Mouse (Mus musculus): ENCODE measurements at regions not wholly inside any gene's neighbourhood (a gene's known extent, or its start where the extent isn't known, plus 50 kb on each side); places are given as distances from the start of the nearest gene placed in this dataset.
A peak's percentile ranks its signal among the peaks of the same experiment; 100 is the strongest.

- ATAC-seq (replicated peaks; ENCODE audit: insufficient number of reproducible peaks, low FRiP score, low TSS enrichment, low read depth): no peak
- H3K27me3 ChIP-seq (ENCODE audit: control insufficient read depth, insufficient read depth, low read length): no peaks in the 10 kb centered on the region
- no peak overlapping the region for H3K4me3 ChIP-seq (ENCODE audit: low read depth, low read length)
- H3K9me3 ChIP-seq (replicated peaks; ENCODE audit: control insufficient read depth, low read length): no peaks in the 10 kb centered on the region
- WGBS: 91% methylated on average over 6 of the region's 6 CpGs
- H3K27ac ChIP-seq (replicated peaks; ENCODE audit: low read depth, low read length): no peak overlapping the region
- DNase-seq (ENCODE audit: low spot score): no peak
- H3K4me2 ChIP-seq (ENCODE audit: low read depth, low read length): no peak overlapping the region
- H3K9ac ChIP-seq (replicated peaks; ENCODE audit: low read length): no peak overlapping the region
- H3K36me3 ChIP-seq (replicated peaks; ENCODE audit: control insufficient read depth, insufficient read depth, low read depth, low read length): no peaks in the 10 kb centered on the region
- no peaks in the 10 kb centered on the region for H3K4me1 ChIP-seq (ENCODE audit: control insufficient read depth, insufficient read depth, low read length)
Measured at GRCm38 (mm10) chr8:44825183-44825757, 110.0 kb upstream of the Fat1 start.

- 31% methylated on average over 13 of the region's 13 CpGs for WGBS
- H3K4me3 ChIP-seq (ENCODE audit: low read depth, low read length): no peak overlapping the region
- H3K4me2 ChIP-seq (ENCODE audit: low read depth, low read length): no peak overlapping the region
- no peaks in the 10 kb centered on the region for H3K9me3 ChIP-seq (replicated peaks; ENCODE audit: control insufficient read depth, low read length)
- no peaks in the 10 kb centered on the region for H3K4me1 ChIP-seq (ENCODE audit: control insufficient read depth, insufficient read depth, low read length)
- ATAC-seq (replicated peaks; ENCODE audit: insufficient number of reproducible peaks, low FRiP score, low TSS enrichment, low read depth) (peak; percentile 81), DNase-seq (ENCODE audit: low spot score) (peak; percentile 72)
- no peaks in the 10 kb centered on the region for H3K36me3 ChIP-seq (replicated peaks; ENCODE audit: control insufficient read depth, insufficient read depth, low read depth, low read length)
- H3K27me3 ChIP-seq (ENCODE audit: control insufficient read depth, insufficient read depth, low read length): no peaks in the 10 kb centered on the region
- H3K27ac ChIP-seq (replicated peaks; ENCODE audit: low read depth, low read length): no peak overlapping the region
- H3K9ac ChIP-seq (replicated peaks; ENCODE audit: low read length): no peak overlapping the region
Measured at GRCm38 (mm10) chr8:44826936-44827335, 108.3 kb upstream of the Fat1 start.

- H3K4me3 ChIP-seq (ENCODE audit: low read depth, low read length): no peak overlapping the region
- H3K9me3 ChIP-seq (replicated peaks; ENCODE audit: control insufficient read depth, low read length): no peaks in the 10 kb centered on the region
- no peak overlapping the region for H3K4me2 ChIP-seq (ENCODE audit: low read depth, low read length)
- no peak overlapping the region for H3K27ac ChIP-seq (replicated peaks; ENCODE audit: low read depth, low read length)
- 89% methylated on average over 3 of the region's 3 CpGs for WGBS
- no peak for DNase-seq (ENCODE audit: low spot score)
- ATAC-seq (replicated peaks; ENCODE audit: insufficient number of reproducible peaks, low FRiP score, low TSS enrichment, low read depth): no peak
- H3K36me3 ChIP-seq (replicated peaks; ENCODE audit: control insufficient read depth, insufficient read depth, low read depth, low read length): no peaks in the 10 kb centered on the region
- H3K9ac ChIP-seq (replicated peaks; ENCODE audit: low read length): no peak overlapping the region
- H3K27me3 ChIP-seq (ENCODE audit: control insufficient read depth, insufficient read depth, low read length): no peaks in the 10 kb centered on the region
- no peaks in the 10 kb centered on the region for H3K4me1 ChIP-seq (ENCODE audit: control insufficient read depth, insufficient read depth, low read length)
Measured at GRCm38 (mm10) chr8:44828026-44828425, 107.2 kb upstream of the Fat1 start.

GRCm38 (mm10) chr8:44838431-44838830, 96.8 kb upstream of the Fat1 start:
- H3K27ac ChIP-seq (replicated peaks; ENCODE audit: low read depth, low read length): no peak overlapping the region
- H3K27me3 ChIP-seq (ENCODE audit: control insufficient read depth, insufficient read depth, low read length): no peaks in the 10 kb centered on the region
- no peaks in the 10 kb centered on the region for H3K9me3 ChIP-seq (replicated peaks; ENCODE audit: control insufficient read depth, low read length)
- DNase-seq (ENCODE audit: low spot score): no peak
- H3K4me2 ChIP-seq (ENCODE audit: low read depth, low read length): no peak overlapping the region
- 88% methylated on average over 8 of the region's 8 CpGs for WGBS
- H3K4me1 ChIP-seq (ENCODE audit: control insufficient read depth, insufficient read depth, low read length): no peaks in the 10 kb centered on the region
- H3K4me3 ChIP-seq (ENCODE audit: low read depth, low read length): no peak overlapping the region
- ATAC-seq (replicated peaks; ENCODE audit: insufficient number of reproducible peaks, low FRiP score, low TSS enrichment, low read depth): no peak
- H3K36me3 ChIP-seq (replicated peaks; ENCODE audit: control insufficient read depth, insufficient read depth, low read depth, low read length): no peaks in the 10 kb centered on the region
- no peak overlapping the region for H3K9ac ChIP-seq (replicated peaks; ENCODE audit: low read length)

- Histone ChIP-seq H3K9ac (replicated peaks; ENCODE audit: low read length) (no peak overlapping the region), H3K36me3 (replicated peaks; ENCODE audit: control insufficient read depth, insufficient read depth, low read depth, low read length) (no peaks in the 10 kb centered on the region), H3K4me2 (ENCODE audit: low read depth, low read length) (no peak overlapping the region), H3K4me1 (ENCODE audit: control insufficient read depth, insufficient read depth, low read length) (no peaks in the 10 kb centered on the region), H3K27ac (replicated peaks; ENCODE audit: low read depth, low read length) (no peak overlapping the region), H3K9me3 (replicated peaks; ENCODE audit: control insufficient read depth, low read length) (no peaks in the 10 kb centered on the region), H3K27me3 (ENCODE audit: control insufficient read depth, insufficient read depth, low read length) (no peaks in the 10 kb centered on the region), H3K4me3 (ENCODE audit: low read depth, low read length) (no peak overlapping the region)
- 73% methylated on average over 13 of the region's 13 CpGs for WGBS
- DNase-seq (ENCODE audit: low spot score) (no peak), ATAC-seq (replicated peaks; ENCODE audit: insufficient number of reproducible peaks, low FRiP score, low TSS enrichment, low read depth) (no peak)
Measured at GRCm38 (mm10) chr8:44839504-44840209, 95.6 kb upstream of the Fat1 start.

- Histone ChIP-seq H3K4me1 (ENCODE audit: control insufficient read depth, insufficient read depth, low read length) (no peaks in the 10 kb centered on the region), H3K9me3 (replicated peaks; ENCODE audit: control insufficient read depth, low read length) (no peaks in the 10 kb centered on the region), H3K9ac (replicated peaks; ENCODE audit: low read length) (no peak overlapping the region), H3K4me3 (ENCODE audit: low read depth, low read length) (no peak overlapping the region), H3K36me3 (replicated peaks; ENCODE audit: control insufficient read depth, insufficient read depth, low read depth, low read length) (no peaks in the 10 kb centered on the region), H3K4me2 (ENCODE audit: low read depth, low read length) (no peak overlapping the region), H3K27ac (replicated peaks; ENCODE audit: low read depth, low read length) (no peak overlapping the region), H3K27me3 (ENCODE audit: control insufficient read depth, insufficient read depth, low read length) (no peaks in the 10 kb centered on the region)
- no peak for ATAC-seq (replicated peaks; ENCODE audit: insufficient number of reproducible peaks, low FRiP score, low TSS enrichment, low read depth)
- DNase-seq (ENCODE audit: low spot score): no peak
- WGBS: 80% methylated on average over 3 of the region's 3 CpGs
Measured at GRCm38 (mm10) chr8:44840646-44841045, 94.6 kb upstream of the Fat1 start.

GRCm38 (mm10) chr8:44844362-44844761, 90.9 kb upstream of the Fat1 start:
- Histone ChIP-seq H3K4me1 (ENCODE audit: control insufficient read depth, insufficient read depth, low read length) (no peaks in the 10 kb centered on the region), H3K27me3 (ENCODE audit: control insufficient read depth, insufficient read depth, low read length) (no peaks in the 10 kb centered on the region), H3K27ac (replicated peaks; ENCODE audit: low read depth, low read length) (no peak overlapping the region), H3K4me2 (ENCODE audit: low read depth, low read length) (no peak overlapping the region), H3K36me3 (replicated peaks; ENCODE audit: control insufficient read depth, insufficient read depth, low read depth, low read length) (no peaks in the 10 kb centered on the region), H3K9me3 (replicated peaks; ENCODE audit: control insufficient read depth, low read length) (no peaks in the 10 kb centered on the region), H3K9ac (replicated peaks; ENCODE audit: low read length) (no peak overlapping the region), H3K4me3 (ENCODE audit: low read depth, low read length) (no peak overlapping the region)
- ATAC-seq (replicated peaks; ENCODE audit: insufficient number of reproducible peaks, low FRiP score, low TSS enrichment, low read depth) (no peak), DNase-seq (ENCODE audit: low spot score) (no peak)
- 97% methylated on average over 1 of the region's 1 CpGs for WGBS

- no peak for DNase-seq (ENCODE audit: low spot score)
- Histone ChIP-seq H3K9me3 (replicated peaks; ENCODE audit: control insufficient read depth, low read length) (no peaks in the 10 kb centered on the region), H3K4me2 (ENCODE audit: low read depth, low read length) (no peak overlapping the region), H3K9ac (replicated peaks; ENCODE audit: low read length) (no peak overlapping the region), H3K36me3 (replicated peaks; ENCODE audit: control insufficient read depth, insufficient read depth, low read depth, low read length) (no peaks in the 10 kb centered on the region), H3K4me3 (ENCODE audit: low read depth, low read length) (no peak overlapping the region), H3K27me3 (ENCODE audit: control insufficient read depth, insufficient read depth, low read length) (no peaks in the 10 kb centered on the region), H3K27ac (replicated peaks; ENCODE audit: low read depth, low read length) (no peak overlapping the region), H3K4me1 (ENCODE audit: control insufficient read depth, insufficient read depth, low read length) (no peaks in the 10 kb centered on the region)
- WGBS: 63% methylated on average over 4 of the region's 4 CpGs
- no peak for ATAC-seq (replicated peaks; ENCODE audit: insufficient number of reproducible peaks, low FRiP score, low TSS enrichment, low read depth)
Measured at GRCm38 (mm10) chr8:44852223-44852622, 83.0 kb upstream of the Fat1 start.

All from embryonic facial prominence, embryonic 11.5 days (tissue).